Mouse (Mus musculus) MN1 (cell line): ENCODE data around the gene Oosp1.

Source experiments
- DNase-seq: peaks from one replicate; pipeline ENCODE4 v3.0.0-alpha.2; 2016; ENCODE audit warnings: low spot score

Gene Oosp1

DNA sequence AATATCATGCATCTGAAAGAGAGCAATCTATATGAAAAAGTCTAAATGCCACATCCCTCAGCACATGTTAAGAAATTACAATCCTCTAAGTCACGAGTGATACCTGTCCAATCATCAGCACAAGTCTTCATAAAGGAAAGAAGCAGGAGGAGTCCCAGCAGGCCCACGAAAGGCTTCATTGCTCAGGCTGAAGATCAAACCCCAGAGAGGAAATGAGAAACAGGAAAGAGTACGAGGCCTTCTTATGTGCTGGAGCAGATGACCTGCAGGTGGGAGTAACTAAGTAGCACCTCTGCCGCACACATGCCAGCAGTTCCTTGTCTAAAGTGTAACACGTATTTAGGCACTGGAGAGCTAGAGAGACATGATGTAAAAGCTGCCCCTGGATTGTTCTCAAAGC, at the start of gene Oosp1:
Oosp1 (minus strand) TSS at position 312 of the 400 bp plus-strand sequence.
- DNase-seq = no peak

DNA sequence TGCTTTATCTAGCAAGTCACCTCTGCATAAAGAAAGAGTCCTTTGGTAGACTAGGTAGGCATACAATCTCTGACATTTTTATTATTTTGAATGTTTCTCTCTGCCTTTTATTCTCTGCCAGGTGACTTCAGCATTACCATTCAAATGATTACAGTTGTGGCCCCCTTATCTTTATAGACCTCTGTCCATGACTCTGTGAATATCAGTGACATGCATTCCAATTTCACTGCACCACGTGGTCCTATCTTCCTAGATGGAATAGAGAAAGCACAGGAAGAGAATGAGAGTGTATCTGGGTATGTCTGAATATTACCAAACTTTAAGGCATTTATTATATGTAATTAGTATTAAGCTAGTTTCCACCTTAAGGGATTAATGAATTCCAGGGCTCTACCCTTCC, 45.5 kb upstream of the Oosp1 start:
- no peak for DNase-seq

DNA sequence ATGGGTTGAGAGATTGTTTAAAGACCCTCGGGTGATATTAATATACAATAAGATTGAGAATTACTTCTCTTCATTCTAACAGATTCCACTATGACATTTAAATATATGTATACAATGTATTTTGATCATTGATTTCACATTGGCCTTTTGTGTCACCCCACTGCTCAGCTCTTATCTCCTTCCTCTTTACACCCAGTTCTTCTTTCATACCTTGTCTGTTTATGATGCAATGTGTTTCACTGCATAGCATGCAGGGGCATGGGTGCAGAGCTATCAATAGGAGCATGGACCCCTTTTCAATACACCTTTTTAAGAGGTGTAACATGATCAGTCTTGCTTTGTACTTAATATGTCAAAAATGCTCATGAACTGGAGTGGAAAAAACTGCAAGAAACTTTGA, 39.3 kb upstream of the Oosp1 start:
- no peak for DNase-seq

DNA sequence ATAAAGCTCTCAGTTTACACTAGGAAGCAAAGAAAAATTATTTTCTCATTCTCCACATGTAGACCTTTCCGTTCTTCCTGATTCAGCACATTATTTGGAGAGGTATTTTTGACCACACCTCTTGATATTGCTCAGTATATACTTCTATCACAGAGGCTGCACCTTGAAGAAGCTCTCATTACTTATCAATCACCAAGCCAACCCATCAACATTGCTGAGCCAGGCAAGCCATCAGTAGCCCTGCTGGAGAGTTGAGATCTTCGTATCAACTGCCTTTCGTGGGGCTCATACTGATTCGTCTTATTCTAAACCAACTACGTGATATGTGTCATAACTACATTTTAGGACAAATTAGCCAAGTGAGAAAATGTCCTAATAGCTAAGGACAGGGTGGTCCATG, 36.4 kb upstream of the Oosp1 start:
- DNase-seq = no peak

DNA sequence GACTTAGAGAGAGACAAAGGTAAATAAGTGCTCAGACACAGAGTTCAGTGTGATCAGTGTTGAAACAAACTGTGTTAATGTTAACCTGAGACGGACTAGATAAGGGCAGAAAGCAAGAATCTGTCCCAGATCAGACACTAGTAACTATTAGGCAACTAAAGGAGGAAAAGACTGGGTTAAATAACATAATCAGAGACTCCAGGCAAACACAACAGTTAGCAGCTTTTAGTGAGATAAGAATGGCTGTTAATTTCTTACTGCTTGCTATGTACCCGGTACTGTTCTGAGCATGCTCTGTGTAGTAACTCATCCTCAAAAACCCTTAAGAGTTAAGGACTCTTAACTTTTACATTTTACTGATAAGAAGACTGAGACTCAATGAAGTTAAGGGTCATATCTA, 35.0 kb upstream of the Oosp1 start:
- DNase-seq = no peak

DNA sequence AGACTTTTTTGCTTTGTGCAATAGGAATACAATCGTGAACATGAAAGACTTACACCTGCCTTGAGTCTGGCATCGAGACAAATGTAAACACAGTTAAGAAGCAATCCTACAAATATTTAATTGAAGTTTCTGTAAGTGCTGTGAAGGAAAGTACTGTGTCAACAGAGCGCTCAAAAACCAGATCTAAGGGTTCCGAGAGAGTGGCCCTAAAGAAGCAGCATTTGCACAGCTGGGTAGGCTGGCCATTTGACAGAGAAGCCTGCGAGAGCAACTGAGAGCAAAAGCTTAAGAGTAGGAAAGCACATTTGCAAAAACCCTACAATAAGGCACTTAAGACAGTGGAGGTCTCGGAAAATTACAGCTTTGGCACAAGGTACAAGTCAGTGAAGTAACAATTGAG, 33.3 kb upstream of the Oosp1 start:
- no peak for DNase-seq

DNA sequence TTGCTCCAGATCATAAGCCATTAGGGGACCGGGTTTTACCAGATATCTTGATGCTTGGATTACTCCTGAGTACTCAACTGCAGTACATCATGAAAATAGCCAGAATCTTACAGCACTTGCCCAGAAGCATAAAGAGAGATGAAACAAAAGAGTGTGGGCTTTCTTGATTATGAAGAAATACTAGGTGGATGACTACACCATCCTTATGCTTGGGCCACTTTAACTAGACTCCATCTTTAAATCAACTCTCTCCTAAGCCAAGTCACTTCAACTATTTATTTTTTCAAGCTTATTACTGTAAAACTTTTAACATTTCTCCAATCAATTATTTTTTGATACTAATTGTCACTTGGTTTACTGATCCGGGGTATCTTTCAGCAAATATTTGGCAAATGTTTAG, 32.9 kb upstream of the Oosp1 start:
- DNase-seq = no peak

DNA sequence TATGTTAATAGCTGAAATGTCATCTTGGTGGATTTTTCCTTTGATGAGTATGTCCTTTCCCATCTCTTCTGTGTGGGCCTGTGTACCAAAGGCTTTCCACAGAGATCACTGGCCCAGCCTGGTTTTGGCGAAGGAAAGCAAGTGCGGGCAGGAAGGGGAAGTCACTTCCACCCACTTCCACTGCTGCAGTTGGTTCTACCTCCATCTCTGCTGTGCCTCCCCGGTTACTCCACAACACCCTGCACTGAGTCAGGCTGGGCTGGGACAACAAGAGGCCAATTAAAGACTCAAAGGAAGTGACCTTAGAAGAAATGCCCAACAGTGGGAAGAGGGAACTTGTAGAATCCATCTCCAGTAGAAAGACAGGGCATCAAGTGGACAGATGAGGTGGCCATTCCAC, 29.1 kb upstream of the Oosp1 start:
- DNase-seq = no peak

DNA sequence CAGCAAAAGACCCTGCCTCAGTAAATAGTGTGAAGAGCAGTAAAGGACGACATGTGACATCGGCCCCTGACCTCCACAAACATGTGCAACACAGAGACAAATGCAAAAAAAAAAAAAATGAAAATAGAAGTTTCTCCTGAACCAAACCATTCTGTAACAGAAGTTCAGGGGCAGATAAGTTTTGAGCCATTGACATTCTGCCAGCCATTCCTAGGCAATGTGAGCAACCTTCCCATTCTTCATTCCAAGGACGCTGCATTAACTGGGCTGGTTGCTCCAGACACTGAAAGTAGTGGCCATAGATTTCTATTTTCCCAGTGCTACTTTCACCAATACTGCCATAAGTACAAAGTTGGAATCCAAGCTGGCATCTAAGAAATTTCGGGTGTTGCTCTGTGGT, 21.5 kb upstream of the Oosp1 start:
- no peak for DNase-seq

DNA sequence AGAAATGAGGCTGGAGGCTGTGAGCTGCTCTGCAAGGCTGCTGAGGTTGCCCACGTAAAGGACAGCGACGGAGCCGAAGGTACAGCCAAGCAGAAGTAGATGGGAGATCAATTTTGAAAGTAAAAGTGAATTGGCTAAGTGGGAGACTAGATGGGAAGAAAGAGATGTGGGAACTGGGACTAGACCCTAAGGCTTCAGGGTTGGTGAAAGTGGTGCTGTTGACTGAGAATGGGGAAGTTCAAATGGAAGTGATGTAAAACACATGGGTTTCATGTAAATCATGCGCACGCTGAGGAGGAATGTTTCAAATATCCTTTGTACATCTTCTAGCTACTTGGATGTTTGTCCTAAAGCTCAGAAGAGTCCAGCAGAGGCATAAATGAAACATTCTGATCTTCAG, 7.4 kb upstream of the Oosp1 start:
- no peak for DNase-seq

DNA sequence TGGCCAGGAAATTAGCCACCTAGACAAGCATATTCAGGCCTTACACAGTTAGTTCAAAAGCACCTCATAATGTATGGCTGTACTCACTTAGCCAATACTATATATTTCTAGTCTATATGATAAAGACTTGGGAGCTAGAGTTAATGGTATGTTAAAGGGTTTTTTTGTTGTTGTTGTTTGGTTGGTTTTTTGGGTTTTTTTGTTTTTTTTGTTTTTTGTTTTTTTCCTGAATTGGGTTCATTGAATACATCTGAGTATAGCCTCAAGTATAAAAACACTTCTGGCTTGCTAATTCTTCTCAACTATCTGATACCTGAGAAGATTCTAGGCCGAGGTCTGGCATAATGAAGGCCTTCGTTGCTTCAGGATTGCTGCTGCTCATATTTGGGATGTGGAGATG, 5.8 kb upstream of the Oosp1 start, which contains the start of gene Oosp3:
Oosp3 (plus strand) TSS at position 301 of the 400 bp plus-strand sequence.
- DNase-seq = no peak

DNA sequence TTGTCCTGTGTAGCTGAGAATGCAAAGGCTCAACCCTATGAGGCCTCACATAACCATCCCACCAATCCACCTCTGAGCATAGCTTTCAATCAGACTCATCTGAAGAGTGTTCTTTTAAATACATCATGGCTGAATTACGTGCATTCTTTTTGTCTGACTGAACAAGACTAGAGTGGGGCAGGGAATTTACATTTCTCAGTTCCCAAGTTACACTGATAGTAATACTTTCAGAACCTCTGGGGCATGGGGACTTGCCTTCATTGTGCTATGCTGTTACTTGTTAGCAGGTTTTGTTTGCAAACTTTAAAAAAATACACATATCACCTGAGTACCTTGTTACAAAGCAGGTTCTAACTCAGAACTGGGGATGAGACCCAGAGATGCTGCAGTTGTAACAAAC, 504 bp upstream of the Oosp1 start:
- no peak for DNase-seq

DNA sequence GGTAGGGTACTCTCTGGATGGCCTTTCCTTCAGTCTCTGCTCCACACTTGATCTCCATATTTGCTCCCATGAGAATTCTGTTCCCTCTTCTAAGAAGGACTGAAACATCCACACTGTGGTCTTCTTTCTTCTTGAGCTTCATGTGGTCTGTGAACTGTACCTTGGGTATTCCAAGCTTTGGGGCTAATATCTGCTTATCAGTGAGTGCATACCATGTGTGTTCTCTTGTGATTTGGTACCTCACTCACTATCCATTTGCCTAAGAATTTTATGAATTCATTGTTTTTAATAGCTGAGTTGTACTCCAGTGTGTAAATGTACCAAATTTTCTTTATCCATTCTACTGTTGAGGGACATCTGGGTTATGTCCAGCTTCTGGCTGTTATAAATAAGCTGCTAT, 29.4 kb downstream of the Oosp1 start:
- no peak for DNase-seq

DNA sequence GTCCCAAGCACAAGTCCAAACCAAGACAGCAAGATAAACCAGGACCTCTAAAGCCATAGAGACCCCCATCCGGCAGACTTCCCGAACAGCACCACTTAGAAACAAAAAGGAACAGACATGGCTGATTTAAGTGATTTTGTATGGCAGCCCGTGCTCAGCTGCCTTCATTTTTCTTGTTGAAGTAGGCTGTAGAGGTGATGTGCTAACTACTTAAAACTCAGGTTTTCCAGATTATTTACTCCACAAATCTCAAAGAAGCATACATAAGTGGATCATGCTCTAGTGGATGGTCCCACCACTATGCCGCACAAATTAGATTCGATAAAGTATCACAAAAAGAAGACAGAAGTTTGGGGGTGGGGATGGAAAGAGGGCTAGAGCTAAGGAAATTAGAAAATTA, 30.5 kb downstream of the Oosp1 start, which contains the start of gene Oosp2:
Oosp2 (minus strand) TSS at position 101 of the 400 bp plus-strand sequence.
- no peak for DNase-seq

DNA sequence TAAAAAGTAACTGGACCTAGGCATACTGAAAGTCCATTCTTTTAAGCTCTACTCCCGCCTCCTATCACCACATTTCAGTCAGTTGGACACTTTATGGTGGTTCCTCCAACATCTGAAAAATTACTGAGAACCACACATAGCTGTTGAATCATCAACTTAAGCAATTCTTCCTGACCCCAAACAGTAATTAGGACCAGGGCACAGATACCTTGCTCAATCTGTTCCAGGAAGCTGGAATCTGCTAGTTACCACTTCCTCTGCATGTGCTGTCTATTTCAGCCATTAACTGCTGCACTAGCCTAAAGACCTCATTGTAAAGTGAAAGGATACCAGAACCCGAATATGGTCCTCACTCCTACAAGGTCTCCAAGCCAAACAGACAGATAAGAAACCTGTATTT, 31.8 kb downstream of the Oosp1 start:
- no peak for DNase-seq

DNA sequence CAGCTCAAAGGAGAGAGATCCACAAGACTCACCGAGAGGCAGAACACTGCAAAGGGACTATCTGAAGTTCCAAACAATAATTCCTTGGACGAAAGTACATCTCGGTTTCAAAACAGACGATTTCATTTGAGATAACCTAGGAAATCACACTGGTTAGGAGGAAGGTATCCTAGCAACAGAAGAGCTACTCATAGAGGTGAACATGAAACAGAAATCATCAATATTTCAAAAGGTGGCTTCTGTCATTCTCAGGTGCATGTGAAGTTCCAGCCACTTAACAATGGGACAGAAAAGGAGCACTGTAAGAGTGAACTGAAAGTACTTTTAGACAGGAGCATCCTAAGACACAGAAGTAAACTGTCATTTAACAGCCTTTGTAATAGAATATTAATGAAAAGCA, 41.4 kb downstream of the Oosp1 start:
- DNase-seq = no peak

DNA sequence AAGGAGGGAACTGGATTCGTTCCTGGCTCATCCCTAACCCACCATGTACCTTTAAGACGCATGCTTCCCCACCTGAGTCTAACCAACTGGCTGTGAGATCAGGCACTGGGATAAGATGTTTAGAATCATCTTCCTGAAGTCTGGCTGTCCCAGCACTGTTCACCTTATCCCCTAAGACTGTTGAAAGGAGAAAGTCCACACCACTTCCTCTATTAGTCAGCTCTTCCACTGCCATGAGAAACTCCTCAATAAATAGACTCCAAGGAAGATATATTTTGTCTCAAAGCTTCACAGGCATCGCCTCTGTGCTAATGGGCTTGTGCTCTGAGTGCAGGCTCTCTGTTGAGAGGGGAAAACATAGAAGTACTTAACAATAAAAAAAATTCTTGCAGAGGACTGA, 44.8 kb downstream of the Oosp1 start:
- DNase-seq = no peak

DNA sequence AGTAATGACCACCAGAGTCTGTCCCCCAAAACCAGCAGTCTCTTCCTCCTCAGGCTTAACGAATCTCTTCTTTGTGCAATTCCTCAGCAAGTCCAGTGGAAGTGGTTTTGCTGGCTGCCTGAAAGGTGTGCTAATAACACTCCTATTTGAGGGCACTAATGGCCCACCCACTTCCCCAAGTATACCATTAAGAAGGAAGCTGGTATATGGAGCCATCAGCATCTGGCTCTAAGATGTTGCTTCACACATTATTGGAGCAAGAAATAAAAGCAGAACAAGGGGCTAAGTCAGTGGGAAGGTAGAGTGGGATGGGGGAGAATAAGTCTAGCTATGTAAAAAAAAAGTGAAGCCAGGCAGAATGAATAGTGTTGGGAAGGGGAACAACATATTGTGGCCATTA, 50.2 kb downstream of the Oosp1 start, which contains the start of gene Ms4a3:
Ms4a3 (minus strand) TSS at position 120 of the 400 bp plus-strand sequence.
- DNase-seq = no peak

DNA sequence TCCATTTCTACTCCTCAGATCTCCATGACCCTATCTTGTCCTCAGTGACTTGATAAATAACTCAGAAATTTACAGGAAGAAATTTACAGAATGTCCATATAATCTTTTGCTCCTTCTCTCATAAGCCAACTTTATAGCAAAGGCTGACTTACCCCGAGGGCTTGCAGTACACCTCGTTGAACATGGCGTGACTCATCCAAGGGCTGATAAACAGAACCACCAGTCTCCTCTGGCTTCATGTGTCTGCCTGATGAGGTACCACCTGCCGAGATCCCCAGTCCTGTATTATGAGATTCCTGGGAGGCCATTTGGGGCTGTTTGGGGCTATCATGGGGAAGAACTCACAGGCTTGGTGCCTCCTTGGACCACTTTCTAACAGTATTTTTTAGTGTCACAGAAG, 51.9 kb downstream of the Oosp1 start:
- DNase-seq = no peak

DNA sequence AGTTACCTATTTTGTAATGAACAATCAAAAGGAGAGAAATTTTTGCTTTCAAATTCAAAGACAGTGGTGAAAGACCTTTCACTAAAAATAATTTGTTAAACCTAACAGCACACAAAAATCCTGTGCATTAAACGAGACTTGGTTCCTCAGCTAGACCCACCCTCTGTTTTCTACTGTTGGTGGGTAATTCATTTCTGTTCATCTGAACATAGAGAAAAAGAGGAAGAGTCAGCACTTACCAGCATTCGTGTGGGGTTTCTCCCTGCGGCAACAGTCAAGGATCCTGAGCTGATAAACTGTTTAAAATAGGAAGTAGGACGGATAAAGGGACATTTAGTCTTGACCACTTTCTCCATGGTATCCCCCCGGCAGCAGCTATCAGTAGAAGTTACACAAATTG, 55.4 kb downstream of the Oosp1 start:
- DNase-seq = no peak

DNA sequence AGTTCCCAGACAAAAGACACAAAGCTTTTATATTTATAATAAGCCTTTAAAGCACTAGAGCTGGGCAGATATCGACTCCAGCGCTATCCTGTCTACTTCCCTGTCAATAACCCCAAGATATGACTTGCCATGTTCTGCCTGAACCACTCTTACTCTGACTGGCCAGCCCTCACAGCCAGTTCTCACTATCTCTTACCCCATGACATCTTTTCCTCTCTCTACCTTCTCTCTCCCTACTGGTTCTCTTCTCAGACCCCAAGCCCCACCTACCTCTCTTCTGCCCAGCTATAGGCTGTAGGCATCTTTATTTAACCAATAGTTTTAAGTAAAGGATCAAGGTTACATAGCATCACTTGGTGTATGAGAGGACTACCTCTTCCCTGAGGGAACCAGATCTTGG, 56.6 kb downstream of the Oosp1 start:
- DNase-seq = no peak

DNA sequence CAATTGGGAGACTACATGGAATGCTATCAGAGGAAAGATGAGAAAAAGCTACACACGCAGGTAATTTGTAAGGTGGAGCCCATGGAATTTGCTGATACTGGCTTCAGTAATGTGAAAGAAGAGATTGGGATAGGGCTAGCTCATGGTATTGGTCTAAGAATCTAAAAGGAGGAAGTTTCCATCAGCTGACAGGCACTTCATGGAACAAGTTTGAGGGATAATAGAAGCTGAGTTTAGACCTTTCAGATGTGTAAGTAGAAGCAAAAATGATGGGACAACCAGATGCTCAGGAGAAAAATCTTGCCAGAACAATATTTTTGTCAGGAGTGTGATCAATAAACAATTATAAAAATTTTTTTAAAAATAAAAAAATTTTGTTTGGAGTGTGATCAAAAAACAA, 57.2 kb downstream of the Oosp1 start:
- DNase-seq = no peak

DNA sequence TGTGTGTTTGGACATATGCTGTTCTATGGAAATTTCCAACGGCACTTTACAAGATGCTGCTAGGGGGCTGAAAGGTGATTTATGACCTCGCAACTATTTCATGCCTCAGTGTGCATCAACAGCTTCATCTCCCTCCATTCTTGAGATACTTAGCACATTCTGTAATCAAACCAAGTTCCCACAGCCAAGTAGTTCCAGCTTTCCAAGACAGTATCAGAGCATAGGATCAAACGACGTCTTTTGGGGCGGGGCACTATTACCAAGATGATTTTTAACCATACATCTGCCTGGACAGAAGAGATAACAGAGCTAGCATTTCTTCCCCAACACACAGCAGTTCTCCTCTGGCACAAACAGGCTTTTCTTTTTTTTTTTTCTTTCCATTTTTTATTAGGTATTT, 65.7 kb downstream of the Oosp1 start:
- DNase-seq = no peak

DNA sequence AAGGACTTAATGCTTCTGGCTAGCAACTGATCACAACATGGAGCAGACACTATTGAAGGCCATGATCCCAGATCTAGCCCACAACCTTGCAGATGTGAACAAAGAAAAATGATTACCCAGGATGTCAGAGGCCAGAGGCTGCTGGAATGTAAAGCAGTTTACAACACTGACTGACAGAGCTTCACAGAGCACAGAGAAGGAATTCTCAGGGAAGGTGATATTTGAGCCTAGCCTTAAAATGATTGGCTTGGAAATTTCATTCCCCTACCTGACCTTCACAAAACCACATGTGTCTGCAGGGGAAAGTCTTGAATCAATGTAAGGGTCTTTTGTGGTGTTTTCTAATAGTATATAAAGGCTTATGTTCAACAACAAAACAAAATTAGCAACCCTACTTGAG, 66.2 kb downstream of the Oosp1 start:
- no peak for DNase-seq

DNA sequence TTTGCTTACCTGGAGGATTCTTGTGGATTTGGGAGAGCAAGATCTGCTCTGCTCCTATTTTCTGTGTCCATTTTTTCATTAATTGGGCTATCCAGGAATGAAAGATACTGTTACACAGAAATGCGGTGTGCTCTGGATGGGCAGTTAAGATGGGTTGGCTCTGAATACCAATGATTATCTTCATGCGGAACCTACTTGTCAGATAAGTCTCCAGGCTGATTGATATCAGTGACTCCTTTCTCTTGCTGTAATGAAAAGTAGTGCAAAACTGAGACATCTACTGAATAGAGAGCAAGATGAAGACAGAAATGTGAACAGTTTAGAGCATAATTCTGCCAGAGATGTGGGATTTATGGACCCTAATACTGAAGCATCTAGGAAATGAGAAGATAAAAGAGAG, 67.4 kb downstream of the Oosp1 start, which contains the start of gene Ms4a2:
Ms4a2 (minus strand) TSS at position 169 of the 400 bp plus-strand sequence.
- no peak for DNase-seq
